Mouse (Mus musculus) neural tube, embryonic 10.5 days (tissue): ENCODE data around the gene Parp3.

Source experiments
- DNase-seq: peaks from one replicate; pipeline ENCODE4 v3.0.0-alpha.2; 2017; ENCODE audit warnings: low spot score; ENCODE audit errors: extremely low spot score

Parp3 gene

DNA sequence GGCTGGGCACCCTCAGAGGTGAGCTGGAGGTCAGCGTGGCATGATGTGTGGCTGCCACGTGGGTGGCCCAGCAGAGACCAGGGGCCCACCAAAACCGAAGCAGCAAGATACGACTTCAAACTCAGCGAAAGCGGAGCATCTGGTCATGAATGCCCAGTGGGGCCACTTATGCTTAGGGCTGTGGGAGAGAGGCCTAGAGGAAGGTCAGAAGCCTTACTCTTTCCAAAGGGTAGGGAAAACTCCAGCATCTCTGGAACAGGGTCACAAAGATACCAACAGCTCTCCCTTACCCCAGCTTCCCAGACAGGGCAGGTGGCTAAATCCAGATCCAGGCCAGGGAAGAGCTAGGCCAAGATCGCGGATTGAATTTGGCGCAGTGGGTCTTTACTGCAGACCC is 19.6 kb downstream of the Parp3 start:
- DNase-seq, result no peak

DNA sequence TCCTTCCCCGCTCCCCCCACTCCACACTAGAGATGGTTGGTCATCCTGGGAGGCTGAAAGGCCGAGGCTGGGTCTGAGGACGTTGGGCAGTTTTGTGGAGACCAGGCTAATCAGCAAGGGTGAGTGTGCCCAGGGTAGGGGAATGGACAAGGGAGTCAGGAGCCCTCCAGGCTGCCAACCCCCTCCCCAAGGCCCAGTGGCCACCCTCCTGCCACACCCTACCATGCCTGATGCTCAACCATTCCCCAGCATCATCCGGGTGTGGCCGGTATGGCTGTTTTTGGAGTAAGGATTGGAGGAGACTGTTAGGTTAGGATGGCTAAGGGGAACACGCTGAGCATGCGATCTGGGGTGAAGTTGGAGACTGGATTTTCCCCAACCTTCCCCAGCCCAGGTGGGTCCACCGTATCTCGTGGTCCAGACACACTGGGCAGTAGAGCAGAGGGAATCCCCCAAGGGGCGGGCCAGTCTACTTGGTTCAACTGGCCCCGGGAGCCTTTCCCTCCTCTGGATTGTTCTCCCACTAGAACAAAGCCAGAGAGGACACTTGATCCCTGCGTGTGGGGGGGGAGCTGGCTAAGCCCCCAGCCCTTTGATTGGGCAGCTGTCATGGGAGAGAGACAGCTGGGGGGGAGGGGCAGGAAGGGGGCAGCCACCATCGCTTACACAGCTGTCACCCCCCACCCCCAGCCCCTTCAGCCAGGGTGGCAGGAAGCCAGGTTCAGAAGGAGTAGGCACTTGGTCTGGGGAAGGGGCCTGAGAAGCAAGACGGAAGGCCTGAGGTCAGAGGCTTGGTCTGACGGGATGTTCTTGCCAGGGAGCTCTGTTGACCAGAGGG is 20.2 kb downstream of the Parp3 start:
- peak; percentile 79 for DNase-seq

GRCm38 (mm10) chr9:106454888-106455681 is 21.7 kb downstream of the Parp3 start:
- peak; percentile 73 for DNase-seq

DNA sequence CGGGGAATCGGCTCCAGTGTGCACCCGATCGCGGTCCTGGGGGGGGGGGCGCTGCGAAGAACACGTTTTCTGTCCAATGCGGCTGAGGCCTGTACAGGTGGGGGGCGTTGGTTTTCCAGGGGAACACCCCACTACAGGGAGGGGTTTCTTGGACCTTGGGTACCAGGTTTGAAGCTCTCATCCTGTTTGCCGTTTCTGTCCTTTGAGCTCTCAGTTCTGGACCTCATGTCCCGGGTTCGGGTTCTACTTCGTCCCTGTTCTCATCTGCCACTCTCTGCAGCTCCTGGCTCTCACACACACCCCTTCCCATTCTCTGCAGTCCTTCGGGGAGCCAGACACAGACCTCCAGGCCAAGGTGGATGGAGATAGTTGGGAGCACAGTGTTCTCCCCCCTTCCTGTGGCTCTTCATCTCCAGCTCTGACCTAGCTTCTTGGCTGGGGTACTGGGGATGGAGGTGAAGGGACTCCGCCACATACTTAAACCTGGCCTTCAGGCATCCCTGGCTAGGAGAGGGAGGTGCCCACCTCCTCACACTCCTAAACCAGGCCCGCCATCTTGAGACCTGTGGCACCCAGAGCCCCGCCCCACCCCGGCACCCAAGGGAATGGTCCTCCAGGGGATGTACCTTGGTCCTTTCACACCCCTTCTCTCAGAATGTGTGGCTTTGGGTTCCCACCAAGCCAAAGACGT is 22.5 kb downstream of the Parp3 start:
- DNase-seq, result peak; percentile 66

GRCm38 (mm10) chr9:106453271-106454070 is 23.3 kb downstream of the Parp3 start, which contains the start of gene Pcbp4:
TSS of gene Pcbp4 (plus strand) at chr9:106453291.
- DNase-seq, result peak; percentile 89

DNA sequence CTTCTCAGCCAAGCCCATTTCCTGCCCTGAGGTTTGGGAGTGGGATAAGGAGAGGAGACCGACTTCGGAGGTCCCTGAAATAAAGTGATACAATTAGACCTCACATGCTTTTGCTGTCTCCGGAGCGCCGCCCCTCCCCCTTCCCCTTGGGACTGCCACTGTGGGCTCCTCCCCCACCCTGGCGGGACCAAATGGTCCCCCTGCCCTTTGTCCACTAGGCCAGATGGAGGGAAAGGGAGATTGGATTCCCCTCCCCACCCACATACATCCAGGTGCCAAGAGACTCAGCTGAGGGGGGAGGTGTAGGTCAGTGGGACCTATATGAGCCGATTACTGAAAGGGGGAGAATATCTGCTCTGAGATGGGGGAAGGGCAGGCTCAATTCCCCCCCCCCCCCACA is 23.9 kb downstream of the Parp3 start:
- DNase-seq, result peak; percentile 77

DNA sequence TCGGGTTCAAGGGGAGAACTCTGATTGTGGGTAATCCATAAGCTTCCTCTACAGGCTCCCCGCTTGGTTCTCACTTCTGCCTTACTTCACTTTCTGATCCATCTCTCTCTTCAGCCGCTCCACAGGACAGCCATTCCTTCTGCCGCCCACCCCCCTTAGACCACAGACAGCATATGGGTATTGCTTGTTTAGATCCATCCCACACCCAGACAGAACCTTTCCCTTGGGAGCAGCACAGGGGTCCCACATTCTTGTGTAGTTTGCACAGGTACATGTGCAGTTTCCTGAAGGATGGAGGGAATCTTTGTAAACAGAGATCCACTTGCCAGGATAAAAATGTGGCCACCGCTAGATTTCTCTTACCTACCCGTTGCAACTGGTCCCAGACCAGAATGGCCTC is 24.4 kb downstream of the Parp3 start:
- no peak for DNase-seq

DNA sequence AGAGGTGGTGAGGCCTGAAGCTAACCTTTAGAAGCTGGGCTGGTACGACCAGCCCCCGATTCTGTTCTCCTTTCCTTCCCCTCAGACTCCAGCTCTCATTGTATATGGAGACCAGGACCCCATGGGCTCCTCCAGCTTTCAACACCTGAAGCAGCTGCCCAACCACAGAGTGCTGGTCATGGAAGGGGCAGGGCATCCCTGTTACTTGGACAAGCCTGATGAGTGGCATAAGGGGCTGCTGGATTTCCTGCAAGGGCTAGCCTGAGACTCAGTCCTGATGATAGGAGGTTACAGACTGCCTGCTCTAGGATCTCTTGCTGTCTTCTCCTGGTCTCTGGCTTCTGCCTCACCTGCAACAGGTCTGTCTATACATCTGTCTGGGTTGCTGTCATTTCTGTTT is 24.9 kb downstream of the Parp3 start:
- no peak for DNase-seq

- DNase-seq, result no peak
Observed at GRCm38 (mm10) chr9:106451298-106451697, 25.5 kb downstream of the Parp3 start.

DNA sequence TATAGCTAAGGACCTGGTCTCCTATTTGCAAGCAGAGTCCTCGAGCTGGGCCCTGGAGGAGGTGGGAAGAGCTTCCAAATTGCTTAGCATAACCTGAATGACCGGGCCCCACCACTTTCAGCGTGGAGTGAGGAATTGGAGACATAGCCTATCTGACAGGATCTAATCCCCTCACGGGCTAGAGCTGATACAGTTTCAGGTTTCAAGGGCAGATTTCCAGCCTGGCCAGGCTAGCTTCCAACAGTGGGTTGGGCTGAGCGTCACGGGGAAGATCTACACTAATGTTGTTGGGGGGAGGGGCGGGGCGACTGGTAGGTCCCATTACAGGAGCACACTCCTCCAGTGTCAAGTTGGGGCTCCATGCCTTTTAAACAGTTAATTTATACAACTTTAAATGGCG is 26.1 kb downstream of the Parp3 start:
- no peak for DNase-seq

GRCm38 (mm10) chr9:106449947-106450346 is 26.8 kb downstream of the Parp3 start:
- DNase-seq, result no peak

- DNase-seq, result peak; percentile 59
Observed at GRCm38 (mm10) chr9:106448498-106449031, 28.2 kb downstream of the Parp3 start.

GRCm38 (mm10) chr9:106447951-106448350 is 28.8 kb downstream of the Parp3 start:
- no peak for DNase-seq

GRCm38 (mm10) chr9:106447348-106447747 is 29.4 kb downstream of the Parp3 start, which contains the start of the genes Abhd14b and Abhd14a:
TSS of gene Abhd14b (plus strand) at chr9:106447459.
TSS of gene Abhd14a (minus strand) at chr9:106447678.
- peak; percentile 93 for DNase-seq

- DNase-seq, result no peak
Observed at GRCm38 (mm10) chr9:106444836-106445235, 31.9 kb downstream of the Parp3 start.

DNA sequence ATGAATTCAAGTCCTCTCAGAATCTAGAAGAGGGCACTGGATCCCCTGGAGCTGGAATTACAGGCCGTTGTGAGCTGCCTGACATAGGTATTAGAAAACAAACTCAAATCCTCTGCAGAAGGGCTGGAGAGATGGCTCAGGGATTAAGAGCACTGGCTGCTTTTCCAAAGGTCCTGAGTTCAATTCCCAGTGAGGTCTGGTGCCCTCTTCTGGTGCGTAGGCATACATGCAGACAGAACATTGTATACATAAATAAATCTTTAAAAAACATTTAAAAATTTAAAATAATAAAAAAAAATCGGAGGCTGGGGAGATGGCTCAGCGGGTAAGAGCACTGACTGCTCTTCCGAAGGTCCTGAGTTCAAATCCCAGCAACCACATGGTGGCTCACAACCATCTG is 34.1 kb downstream of the Parp3 start:
- DNase-seq, result no peak

DNA sequence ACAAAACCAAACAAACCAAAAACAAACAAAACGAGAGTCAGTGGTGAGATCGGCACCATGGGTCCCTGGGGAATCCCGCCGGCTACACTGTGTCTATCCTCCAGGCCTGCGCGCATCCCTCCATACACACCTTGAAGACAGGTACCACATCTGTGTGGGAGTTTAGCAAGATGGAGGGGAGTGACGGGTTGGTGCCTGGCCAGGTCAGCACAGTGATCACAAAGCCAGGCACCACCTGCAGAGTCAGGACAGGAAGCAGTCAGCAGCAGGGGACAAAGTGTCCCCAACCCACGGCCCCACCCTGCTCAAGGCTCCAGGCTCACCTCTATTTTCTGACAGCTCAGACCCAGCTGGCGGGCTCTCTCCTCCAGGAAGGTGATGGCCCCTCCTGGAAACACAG is 40.2 kb downstream of the Parp3 start:
- no peak for DNase-seq

- no peak for DNase-seq
Observed at GRCm38 (mm10) chr9:106433389-106433788, 43.4 kb downstream of the Parp3 start.

- no peak for DNase-seq
Observed at GRCm38 (mm10) chr9:106430015-106430264, 46.8 kb downstream of the Parp3 start.

GRCm38 (mm10) chr9:106429221-106430014 is 47.3 kb downstream of the Parp3 start, which contains the start of gene Rpl29:
TSS of gene Rpl29 (plus strand) at chr9:106429454.
- peak; percentile 91 for DNase-seq
